Mouse (Mus musculus) common myeloid progenitor, adult 5-6 weeks (primary cell): Measurements from ENCODE around the gene Foxn1. TPM values are rescaled to one million over a fixed set of nuclear protein-coding genes. Genes with fewer than 3 reads are reported as not detected.
A peak's percentile ranks its signal among the peaks of the same experiment; 100 is the strongest.

Source experiments
- ATAC-seq: replicated peaks from 2 replicates; pipeline ENCODE4 v1.8.0; 2016; ENCODE audit warnings: low read depth, mild to moderate bottlenecking, moderate TSS enrichment, inconsistent platforms; ENCODE audit not compliant: poor library complexity, severe bottlenecking
- total RNA-seq: library from RNA; stranded (forward); fragments of 200-1000, 187-1606 nt; gene quantifications from 2 replicates; pipeline ENCODE4 v1.2.3, GENCODE M21; 2017

Gene Foxn1
- total RNA-seq, 1 experiment from 2014 or later: not detected

DNA sequence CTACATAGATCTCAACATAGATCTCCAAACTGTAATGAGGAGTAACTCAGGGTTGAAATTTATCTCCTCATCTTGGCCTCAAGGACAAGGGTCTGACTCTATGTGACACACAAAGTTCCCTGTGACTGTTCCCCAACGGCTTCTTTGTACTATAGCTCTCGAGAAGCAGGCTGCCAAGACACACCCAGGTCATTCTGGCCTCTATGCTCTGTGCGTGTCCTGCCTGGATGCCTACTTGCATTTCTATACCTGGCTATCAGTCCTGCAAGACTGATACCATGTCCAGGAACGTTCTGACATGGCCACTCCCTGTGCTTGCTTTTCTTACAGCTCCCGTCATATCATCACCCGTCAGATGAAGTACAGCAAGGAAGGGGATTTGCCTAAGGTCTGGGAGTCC lies 15.7 kb upstream of the Foxn1 start:
- no peak for ATAC-seq

DNA sequence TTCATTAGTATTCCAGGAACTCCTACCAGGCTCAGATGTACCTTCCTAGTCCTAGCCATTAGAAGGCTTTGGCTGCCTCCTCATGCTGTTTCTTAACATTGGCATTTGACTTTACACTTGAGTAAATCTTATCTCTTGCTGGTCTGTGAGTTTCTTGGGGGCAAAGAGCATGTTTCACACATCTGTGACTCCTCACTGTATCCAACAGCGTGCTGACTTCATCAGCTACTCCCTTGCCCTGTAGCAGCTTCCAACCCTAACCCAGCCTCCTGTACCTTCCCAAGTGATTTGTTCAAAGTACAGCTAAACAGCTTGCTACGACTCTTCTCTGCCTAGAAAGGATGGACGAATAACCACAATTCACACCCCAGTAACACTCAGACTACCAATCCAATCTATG lies 15.1 kb upstream of the Foxn1 start:
- no peak for ATAC-seq

DNA sequence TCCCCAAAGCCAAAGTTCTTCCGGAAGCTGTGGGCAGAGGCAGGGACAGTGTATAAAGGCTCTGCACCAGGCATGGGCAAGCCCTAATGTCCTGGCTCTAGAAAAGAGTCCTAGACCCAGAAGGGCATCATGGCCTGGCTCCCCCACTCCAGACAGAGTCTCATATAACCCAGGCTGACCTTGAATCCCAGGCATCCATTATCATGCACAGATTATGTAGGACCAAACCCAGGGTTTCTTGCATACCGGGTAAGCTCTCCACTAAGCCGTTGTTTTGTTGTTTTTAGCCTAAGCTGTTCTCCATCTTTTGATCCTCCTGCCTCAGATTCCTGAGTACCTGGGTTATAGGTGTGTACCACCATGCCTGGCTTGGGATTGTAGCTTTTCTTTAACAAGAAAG lies 14.6 kb upstream of the Foxn1 start:
- peak; percentile 40; the same call in 1 of the 2 replicates for ATAC-seq

- peak; percentile 72 for ATAC-seq
These were observed 13.3 kb upstream of the Foxn1 start for GRCm38 (mm10) chr11:78399680-78400079.

GRCm38 (mm10) chr11:78398212-78398611 lies 11.9 kb upstream of the Foxn1 start:
- ATAC-seq: no peak

- peak; percentile 64 for ATAC-seq
These were observed 11.0 kb upstream of the Foxn1 start for GRCm38 (mm10) chr11:78397397-78397796.

DNA sequence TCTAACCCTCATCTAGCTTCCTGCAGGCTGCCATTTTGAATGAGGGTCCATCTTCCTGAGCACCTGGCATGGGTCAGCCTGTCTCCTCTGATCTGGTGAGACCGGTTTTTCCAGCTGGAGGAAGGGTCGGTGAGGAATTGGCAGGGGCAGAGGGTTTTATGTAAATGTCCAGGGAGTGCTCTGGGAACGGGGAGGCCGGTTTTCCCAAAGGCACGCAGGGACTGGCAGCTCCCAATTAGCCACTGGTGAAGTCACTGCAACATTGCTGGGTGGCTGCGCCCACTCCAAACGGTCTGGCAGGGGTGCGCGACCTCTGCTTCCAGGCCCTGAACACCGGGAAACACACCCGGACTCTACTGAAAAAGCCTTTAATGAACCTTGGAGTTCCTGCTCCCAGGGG lies 10.6 kb upstream of the Foxn1 start:
- ATAC-seq: no peak

GRCm38 (mm10) chr11:78392728-78393127 lies 6.4 kb upstream of the Foxn1 start:
- no peak for ATAC-seq

DNA sequence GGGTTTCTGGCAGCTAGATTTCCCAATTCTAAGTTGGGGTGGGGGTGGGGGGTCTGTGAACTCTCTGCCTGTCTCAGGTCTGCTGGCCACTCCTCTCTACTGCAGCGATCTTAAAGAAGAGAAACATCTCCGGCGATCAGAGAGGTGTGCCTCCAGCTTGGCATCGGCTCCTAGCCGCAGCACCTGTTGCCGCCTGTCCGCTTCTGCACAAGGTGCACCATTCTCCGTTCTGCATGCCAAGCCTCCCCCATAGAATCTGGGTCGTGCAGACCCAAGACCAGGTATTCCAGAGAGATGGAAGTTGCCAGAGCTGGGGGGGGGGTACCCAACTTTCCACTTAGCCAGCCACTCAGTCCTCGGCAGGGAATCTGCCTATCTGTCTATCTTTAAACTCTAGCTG lies 582 bp downstream of the Foxn1 start:
- no peak for ATAC-seq

DNA sequence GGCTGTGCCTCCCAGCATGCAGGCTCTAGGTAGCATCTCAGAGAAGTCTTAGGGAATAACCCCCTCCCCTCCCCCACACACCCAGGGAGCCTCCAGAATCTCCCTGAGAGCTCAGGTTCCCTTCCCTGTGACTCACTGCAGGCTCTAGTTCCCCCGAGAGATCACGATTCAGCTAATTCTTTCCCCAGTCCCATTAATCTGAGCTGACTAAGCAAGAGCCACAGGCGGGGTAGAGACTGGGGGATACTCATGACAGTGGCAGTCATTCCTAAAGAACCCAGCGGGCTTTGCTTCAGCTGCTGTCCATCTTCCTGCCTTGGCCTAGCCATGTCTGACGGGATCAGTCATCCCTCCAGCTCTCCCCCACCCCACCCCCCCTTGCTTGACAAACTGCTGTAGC lies 3.7 kb downstream of the Foxn1 start:
- no peak for ATAC-seq

DNA sequence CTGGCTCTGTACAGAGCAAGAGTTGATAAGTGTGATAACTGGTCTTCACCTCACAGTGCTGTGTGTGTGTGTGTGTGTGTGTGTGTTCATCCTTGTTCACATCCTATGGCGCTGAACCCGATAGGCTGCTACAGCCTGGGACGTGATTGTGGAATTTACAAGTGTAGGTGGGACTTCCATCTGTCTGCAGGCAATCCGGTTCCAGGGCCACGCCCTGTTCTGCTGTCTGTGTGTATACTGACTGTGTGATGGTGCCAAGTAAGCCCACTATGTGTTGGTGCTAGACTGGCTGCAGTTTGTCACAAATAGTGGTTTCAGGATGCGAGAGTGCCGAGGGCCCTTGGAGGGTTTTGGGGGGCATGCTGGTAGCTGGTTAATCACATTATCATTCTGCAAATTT lies 4.1 kb downstream of the Foxn1 start:
- ATAC-seq: no peak

GRCm38 (mm10) chr11:78380996-78381395 lies 5.4 kb downstream of the Foxn1 start:
- no peak for ATAC-seq

GRCm38 (mm10) chr11:78380351-78380750 lies 6.0 kb downstream of the Foxn1 start:
- no peak for ATAC-seq

- no peak for ATAC-seq
These were observed 8.7 kb downstream of the Foxn1 start for GRCm38 (mm10) chr11:78377549-78378159.

DNA sequence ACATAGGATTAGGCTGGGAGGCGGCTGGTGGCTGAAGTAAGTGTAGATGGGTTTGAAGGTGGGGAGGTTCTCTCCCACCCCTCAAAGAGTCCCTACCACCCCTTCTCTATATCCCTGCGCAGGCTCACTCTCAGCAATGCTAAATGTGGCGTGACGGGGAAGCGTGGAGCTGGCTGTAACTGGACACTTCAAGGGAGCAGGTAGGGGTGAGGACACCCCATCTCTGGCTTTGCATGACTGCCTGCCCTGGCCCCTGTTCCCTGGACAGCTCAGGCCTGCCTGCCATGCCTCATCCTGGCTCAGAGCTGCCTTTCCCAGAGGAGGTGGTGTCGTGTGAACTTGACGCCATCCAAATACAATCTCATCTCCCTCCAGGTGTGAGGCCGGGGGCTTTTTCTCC lies 12.2 kb downstream of the Foxn1 start:
- no peak for ATAC-seq

DNA sequence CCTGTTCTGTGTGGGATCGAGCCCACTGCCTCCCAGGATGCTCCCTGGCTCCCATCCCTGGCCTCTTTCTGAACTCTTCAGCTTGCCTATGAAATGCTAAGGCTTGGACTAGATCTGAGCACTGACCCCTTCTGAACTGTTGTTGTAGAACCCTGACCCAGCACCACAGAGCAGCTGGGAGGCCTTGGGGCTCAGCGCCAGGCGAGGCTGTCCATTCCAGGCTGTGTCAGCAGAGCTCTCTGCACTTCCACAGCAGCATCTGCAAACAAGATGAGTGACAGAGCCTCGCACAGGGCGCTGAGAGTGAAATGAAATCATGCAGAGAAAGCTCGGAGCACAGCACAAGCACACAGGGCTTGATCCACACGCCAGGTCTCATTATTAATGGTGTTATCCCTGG lies 13.7 kb downstream of the Foxn1 start:
- no peak for ATAC-seq

- no peak for ATAC-seq
These were observed 14.2 kb downstream of the Foxn1 start for GRCm38 (mm10) chr11:78372166-78372565.

- no peak for ATAC-seq
These were observed 14.6 kb downstream of the Foxn1 start for GRCm38 (mm10) chr11:78371711-78372110.

GRCm38 (mm10) chr11:78370389-78370788 lies 16.0 kb downstream of the Foxn1 start:
- no peak for ATAC-seq

GRCm38 (mm10) chr11:78367456-78368225 lies 18.7 kb downstream of the Foxn1 start:
- ATAC-seq: no peak

GRCm38 (mm10) chr11:78364103-78364502 lies 22.3 kb downstream of the Foxn1 start:
- ATAC-seq: no peak
